Mouse (Mus musculus) stomach, embryonic 15.5 days (tissue): Measurements from ENCODE around the gene Med12l. TPM values are rescaled to one million over a fixed set of nuclear protein-coding genes. Genes with fewer than 3 reads are reported as not detected.

Experiments used
- ATAC-seq: fragments of 200-750 bp; cut with Nextera tagmentation; 2 replicates; pipeline ENCODE4 v1.8.0; 2017; ENCODE audit warnings: low read depth, moderate number of reproducible peaks, moderate TSS enrichment; ENCODE audit not compliant: insufficient read depth, low FRiP score
- H3K27ac ChIP-seq: fragments of 300-500 bp; sonication (generic); 2 replicates; pipeline ENCODE4 v1.5.1; 2015; ENCODE audit warnings: mild to moderate bottlenecking, inconsistent platforms
- H3K27me3 ChIP-seq: fragments of 300-500 bp; sonication (generic); replicated peaks from 2 replicates; pipeline ENCODE4 v1.6.1; 2015; ENCODE audit warnings: inconsistent platforms
- H3K36me3 ChIP-seq: fragments of 300-500 bp; sonication (generic); 2 replicates; pipeline ENCODE4 v1.6.1; 2015; ENCODE audit warnings: inconsistent platforms
- H3K4me1 ChIP-seq: fragments of 300-500 bp; sonication (generic); 2 replicates; pipeline ENCODE4 v1.6.1; 2015; ENCODE audit warnings: inconsistent platforms
- H3K4me2 ChIP-seq: fragments of 300-500 bp; sonication (generic); 2 replicates; pipeline ENCODE4 v1.6.1; 2015; ENCODE audit warnings: mild to moderate bottlenecking, inconsistent platforms
- H3K4me3 ChIP-seq: fragments of 300-500 bp; sonication (generic); replicated peaks from 2 replicates; pipeline ENCODE4 v1.5.1; 2015; ENCODE audit warnings: inconsistent platforms
- H3K9ac ChIP-seq: fragments of 300-500 bp; sonication (generic); 2 replicates; pipeline ENCODE4 v1.6.1; 2015; ENCODE audit warnings: inconsistent platforms
- H3K9me3 ChIP-seq: fragments of 300-500 bp; sonication (generic); 2 replicates; pipeline ENCODE4 v1.6.1; 2016; ENCODE audit warnings: inconsistent platforms
- WGBS: fragments of 180-500 bp; shearing (Covaris S2); methylation state at CpG from one replicate; pipeline ENCODE4 v1.1.7; 2015; 5-methylcytosine and 5-hydroxymethylcytosine counted together
- polyA plus RNA-seq: library from polyadenylated mRNA; unstranded; fragments of >200 nt; fragmentation: Nextera tagmentation; extraction: Ambion mirVana; gene quantifications from 2 replicates; pipeline ENCODE4 v1.2.1, GENCODE M21; 2015

Gene Med12l
- polyA plus RNA-seq, 1 experiment from 2014 or later = 1.5 TPM

GRCm38 (mm10) chr3:59208650-59209548 lies 203.3 kb downstream of the Med12l start:
- ATAC-seq = no peak
- Histone ChIP-seq H3K9ac (no peak overlapping the region), H3K36me3 (no peaks in the 10 kb centered on the region), H3K27ac (no peak overlapping the region), H3K27me3 (no peaks in the 10 kb centered on the region), H3K4me2 (no peak overlapping the region), H3K4me3 (no peak overlapping the region), H3K9me3 (no peaks in the 10 kb centered on the region), H3K4me1 (no peaks in the 10 kb centered on the region)
- 70% methylated on average over 4 of the region's 4 CpGs for WGBS

- Histone ChIP-seq H3K36me3 (no peaks in the 10 kb centered on the region), H3K27me3 (no peaks in the 10 kb centered on the region), H3K4me2 (no peak overlapping the region), H3K9me3 (no peaks in the 10 kb centered on the region), H3K4me3 (no peak overlapping the region), H3K9ac (no peak overlapping the region), H3K27ac (no peak overlapping the region), H3K4me1 (no peaks in the 10 kb centered on the region)
- 62% methylated on average over 8 of the region's 8 CpGs for WGBS
- ATAC-seq = no peak
Measured at GRCm38 (mm10) chr3:59210089-59210488, 204.5 kb downstream of the Med12l start.

GRCm38 (mm10) chr3:59210727-59211126 lies 205.1 kb downstream of the Med12l start, which contains the start of gene P2ry13:
Gene P2ry13 (minus strand): TSS chr3:59210882.
- no peak for ATAC-seq
- Histone ChIP-seq H3K27me3 (no peaks in the 10 kb centered on the region), H3K4me2 (no peak within 1 kb of the TSS), H3K4me3 (no peak within 1 kb of the TSS), H3K9me3 (no peaks in the 10 kb centered on the region), H3K27ac (no peak within 1 kb of the TSS), H3K4me1 (no peaks in the 10 kb centered on the region), H3K9ac (no peak within 1 kb of the TSS), H3K36me3 (no peaks in the 10 kb centered on the region)
- 87% methylated on average over 6 of the region's 6 CpGs for WGBS

- Histone ChIP-seq H3K4me1 (no peaks in the 10 kb centered on the region), H3K27me3 (no peaks in the 10 kb centered on the region), H3K4me3 (no peak overlapping the region), H3K9ac (no peak overlapping the region), H3K27ac (no peak overlapping the region), H3K4me2 (no peak overlapping the region), H3K36me3 (no peaks in the 10 kb centered on the region), H3K9me3 (no peaks in the 10 kb centered on the region)
- ATAC-seq = no peak
- 79% methylated on average over 8 of the region's 8 CpGs for WGBS
Measured at GRCm38 (mm10) chr3:59211784-59212183, 206.2 kb downstream of the Med12l start.

GRCm38 (mm10) chr3:59212404-59212803 lies 206.8 kb downstream of the Med12l start:
- Histone ChIP-seq H3K9ac (no peak overlapping the region), H3K36me3 (no peaks in the 10 kb centered on the region), H3K27me3 (no peaks in the 10 kb centered on the region), H3K4me2 (no peak overlapping the region), H3K27ac (no peak overlapping the region), H3K4me1 (no peaks in the 10 kb centered on the region), H3K4me3 (no peak overlapping the region), H3K9me3 (no peaks in the 10 kb centered on the region)
- ATAC-seq = no peak

GRCm38 (mm10) chr3:59217211-59217610 lies 211.6 kb downstream of the Med12l start:
- no peak overlapping the region for H3K4me2 ChIP-seq
- no peak overlapping the region for H3K4me3 ChIP-seq
- no peaks in the 10 kb centered on the region for H3K4me1 ChIP-seq
- H3K27ac ChIP-seq = no peak overlapping the region
- 83% methylated on average over 10 of the region's 10 CpGs for WGBS
- H3K9ac ChIP-seq = no peak overlapping the region
- H3K9me3 ChIP-seq = no peaks in the 10 kb centered on the region
- H3K27me3 ChIP-seq = no peaks in the 10 kb centered on the region
- H3K36me3 ChIP-seq = no peaks in the 10 kb centered on the region
- no peak for ATAC-seq

GRCm38 (mm10) chr3:59219326-59219725 lies 213.7 kb downstream of the Med12l start:
- ATAC-seq = no peak
- no peaks in the 10 kb centered on the region for H3K4me1 ChIP-seq
- no peaks in the 10 kb centered on the region for H3K9me3 ChIP-seq
- no peak overlapping the region for H3K27ac ChIP-seq
- WGBS = 83% methylated on average over 2 of the region's 2 CpGs
- no peak overlapping the region for H3K9ac ChIP-seq
- H3K4me3 ChIP-seq = no peak overlapping the region
- no peaks in the 10 kb centered on the region for H3K27me3 ChIP-seq
- H3K4me2 ChIP-seq = no peak overlapping the region
- H3K36me3 ChIP-seq = no peaks in the 10 kb centered on the region

- WGBS = 80% methylated on average over 2 of the region's 2 CpGs
- Histone ChIP-seq H3K4me1 (no peaks in the 10 kb centered on the region), H3K36me3 (no peaks in the 10 kb centered on the region), H3K4me2 (no peak overlapping the region), H3K27ac (no peak overlapping the region), H3K9ac (no peak overlapping the region), H3K27me3 (no peaks in the 10 kb centered on the region), H3K9me3 (no peaks in the 10 kb centered on the region), H3K4me3 (no peak overlapping the region)
- no peak for ATAC-seq
Measured at GRCm38 (mm10) chr3:59222303-59222702, 216.7 kb downstream of the Med12l start.

GRCm38 (mm10) chr3:59225411-59225810 lies 219.8 kb downstream of the Med12l start:
- no peaks in the 10 kb centered on the region for H3K27me3 ChIP-seq
- H3K9ac ChIP-seq = no peak overlapping the region
- H3K27ac ChIP-seq = no peak overlapping the region
- H3K4me3 ChIP-seq = no peak overlapping the region
- ATAC-seq = no peak
- H3K4me2 ChIP-seq = no peak overlapping the region
- no peaks in the 10 kb centered on the region for H3K9me3 ChIP-seq
- H3K36me3 ChIP-seq = no peaks in the 10 kb centered on the region
- H3K4me1 ChIP-seq = 0 out of 2 replicates have a peak, but pooled peaks cover 3% of the 10 kb centered on the region

- no peaks in the 10 kb centered on the region for H3K36me3 ChIP-seq
- no peak overlapping the region for H3K4me2 ChIP-seq
- no peak overlapping the region for H3K9ac ChIP-seq
- no peaks in the 10 kb centered on the region for H3K27me3 ChIP-seq
- H3K27ac ChIP-seq = no peak overlapping the region
- ATAC-seq = no peak
- H3K4me1 ChIP-seq = 0 out of 2 replicates have a peak, but pooled peaks cover 3% of the 10 kb centered on the region
- no peaks in the 10 kb centered on the region for H3K9me3 ChIP-seq
- no peak overlapping the region for H3K4me3 ChIP-seq
- 89% methylated on average over 9 of the region's 9 CpGs for WGBS
Measured at GRCm38 (mm10) chr3:59227696-59228095, 222.1 kb downstream of the Med12l start.

GRCm38 (mm10) chr3:59228730-59229551 lies 223.3 kb downstream of the Med12l start:
- ATAC-seq = no peak
- H3K27me3 ChIP-seq = no peaks in the 10 kb centered on the region
- H3K4me3 ChIP-seq = no peak overlapping the region
- no peak overlapping the region for H3K9ac ChIP-seq
- H3K4me1 ChIP-seq = 0 out of 2 replicates have a peak, but pooled peaks cover 3% of the 10 kb centered on the region
- WGBS = 55% methylated on average over 10 of the region's 10 CpGs
- no peaks in the 10 kb centered on the region for H3K36me3 ChIP-seq
- H3K4me2 ChIP-seq = no peak overlapping the region
- peak overlapping the region; percentile 63 for H3K27ac ChIP-seq
- no peaks in the 10 kb centered on the region for H3K9me3 ChIP-seq

GRCm38 (mm10) chr3:59230912-59231311 lies 225.3 kb downstream of the Med12l start:
- no peak for ATAC-seq
- Histone ChIP-seq H3K27ac (no peak overlapping the region), H3K4me2 (no peak overlapping the region), H3K36me3 (no peaks in the 10 kb centered on the region), H3K4me1 (0 out of 2 replicates have a peak, but pooled peaks cover 3% of the 10 kb centered on the region), H3K4me3 (no peak overlapping the region), H3K9ac (no peak overlapping the region), H3K27me3 (no peaks in the 10 kb centered on the region), H3K9me3 (no peaks in the 10 kb centered on the region)
- 77% methylated on average over 3 of the region's 3 CpGs for WGBS
